Mouse (Mus musculus): ENCODE results near the gene Krtap31-1. TPM values are rescaled to one million over a fixed set of nuclear protein-coding genes. Genes with fewer than 3 reads are reported as not detected.
"Not testable (repeated sequence)": the region's sequence is repeated elsewhere in the genome, so short reads cannot be mapped to it uniquely, and the experiment has no call there.

Krtap31-1 gene
- total RNA-seq (2014; rRNA removed) (not detected in 2 replicates), polyA plus RNA-seq (2015; fragmentation: Nextera tagmentation; extraction: Ambion mirVana) (not detected in 2 replicates)

GRCm38 (mm10) chr11:99907620-99908019, at the start of gene Krtap31-1:
Gene Krtap31-1, plus strand, starts transcription at chr11:99907920.
- H3K9me3 ChIP-seq (ENCODE audit: low read length) = no peaks in the 10 kb centered on the region
- H3K27ac ChIP-seq (ENCODE audit: low read depth, low read length) = no peak within 1 kb of the TSS
- 85% methylated on average over 2 of the region's 2 CpGs for WGBS

GRCm38 (mm10) chr11:99858761-99859160, 49.0 kb upstream of the Krtap31-1 start:
- H3K4me1 ChIP-seq (ENCODE audit: insufficient read depth, low read length) = no peaks in the 10 kb centered on the region
- no peak overlapping the region for H3K9ac ChIP-seq (replicated peaks; ENCODE audit: low read length, poor library complexity, severe bottlenecking)
- H3K9me3 ChIP-seq (ENCODE audit: low read length) = no peaks in the 10 kb centered on the region
- H3K4me3 ChIP-seq (ENCODE audit: low read depth, low read length) = no peak overlapping the region
- no peak overlapping the region for H3K27ac ChIP-seq (ENCODE audit: low read depth, low read length)
- no peak overlapping the region for H3K4me2 ChIP-seq (ENCODE audit: low read depth, low read length, poor library complexity, severe bottlenecking)
- no peaks in the 10 kb centered on the region for H3K27me3 ChIP-seq (ENCODE audit: insufficient read depth, low read length)
- H3K36me3 ChIP-seq (ENCODE audit: insufficient read depth, low read length) = no peaks in the 10 kb centered on the region
- WGBS = 73% methylated on average over 2 of the region's 2 CpGs
- no peak for TF ChIP-seq CTCF (IDR thresholded peaks at IDR 0.05)
- DNase-seq (ENCODE audit: low spot score) (no peak), ATAC-seq (ENCODE audit: low FRiP score) (no peak)

More at GRCm38 (mm10) chr11:99907620-99908019, at the start of gene Krtap31-1:
- no peak for TF ChIP-seq CTCF (IDR thresholded peaks at IDR 0.05)
- Histone ChIP-seq H3K9ac (replicated peaks; ENCODE audit: low read length, poor library complexity, severe bottlenecking) (no peak within 1 kb of the TSS), H3K4me2 (ENCODE audit: low read depth, low read length, poor library complexity, severe bottlenecking) (no peak within 1 kb of the TSS), H3K4me1 (ENCODE audit: insufficient read depth, low read length) (no peaks in the 10 kb centered on the region), H3K36me3 (ENCODE audit: insufficient read depth, low read length) (no peaks in the 10 kb centered on the region), H3K27me3 (ENCODE audit: insufficient read depth, low read length) (no peaks in the 10 kb centered on the region), H3K4me3 (ENCODE audit: low read depth, low read length) (no peak within 1 kb of the TSS)
- DNase-seq (ENCODE audit: low spot score) (no peak), ATAC-seq (ENCODE audit: low FRiP score) (no peak)

- H3K36me3 ChIP-seq (ENCODE audit: insufficient read depth, low read length); ATAC-seq (ENCODE audit: low FRiP score); H3K27ac ChIP-seq (ENCODE audit: low read depth, low read length); H3K9me3 ChIP-seq (ENCODE audit: low read length); H3K4me3 ChIP-seq (ENCODE audit: low read depth, low read length); H3K9ac ChIP-seq (replicated peaks; ENCODE audit: low read length, poor library complexity, severe bottlenecking); H3K27me3 ChIP-seq (ENCODE audit: insufficient read depth, low read length); H3K4me2 ChIP-seq (ENCODE audit: low read depth, low read length, poor library complexity, severe bottlenecking); DNase-seq (ENCODE audit: low spot score); H3K4me1 ChIP-seq (ENCODE audit: insufficient read depth, low read length): not testable (repeated sequence)
- WGBS = 63% methylated on average over 1 of the region's 1 CpGs
Measured at GRCm38 (mm10) chr11:99864176-99864575, 43.5 kb upstream of the Krtap31-1 start, which contains the start of gene Gm11559. Gene Gm11559, plus strand, starts transcription at chr11:99864476.

- not testable (repeated sequence) for H3K4me3 ChIP-seq (ENCODE audit: low read depth, low read length); H3K4me1 ChIP-seq (ENCODE audit: insufficient read depth, low read length); H3K27ac ChIP-seq (ENCODE audit: low read depth, low read length); DNase-seq (ENCODE audit: low spot score); ATAC-seq (ENCODE audit: low FRiP score); H3K27me3 ChIP-seq (ENCODE audit: insufficient read depth, low read length); H3K9ac ChIP-seq (replicated peaks; ENCODE audit: low read length, poor library complexity, severe bottlenecking); H3K9me3 ChIP-seq (ENCODE audit: low read length); H3K4me2 ChIP-seq (ENCODE audit: low read depth, low read length, poor library complexity, severe bottlenecking); H3K36me3 ChIP-seq (ENCODE audit: insufficient read depth, low read length)
- 71% methylated on average over 1 of the region's 1 CpGs for WGBS
Measured at GRCm38 (mm10) chr11:99873089-99873488, 34.6 kb upstream of the Krtap31-1 start, which contains the start of gene Krtap9-1. Gene Krtap9-1, plus strand, starts transcription at chr11:99873389.

- H3K4me3 ChIP-seq (ENCODE audit: low read depth, low read length); H3K9ac ChIP-seq (replicated peaks; ENCODE audit: low read length, poor library complexity, severe bottlenecking); H3K9me3 ChIP-seq (ENCODE audit: low read length); ATAC-seq (ENCODE audit: low FRiP score); DNase-seq (ENCODE audit: low spot score); H3K4me2 ChIP-seq (ENCODE audit: low read depth, low read length, poor library complexity, severe bottlenecking); H3K36me3 ChIP-seq (ENCODE audit: insufficient read depth, low read length); H3K27me3 ChIP-seq (ENCODE audit: insufficient read depth, low read length); H3K27ac ChIP-seq (ENCODE audit: low read depth, low read length); H3K4me1 ChIP-seq (ENCODE audit: insufficient read depth, low read length): not testable (repeated sequence)
- 49% methylated on average over 1 of the region's 1 CpGs for WGBS
Measured at GRCm38 (mm10) chr11:99878887-99879286, 28.8 kb upstream of the Krtap31-1 start, which contains the start of gene Gm11567. Gene Gm11567, plus strand, starts transcription at chr11:99879187.

- Histone ChIP-seq H3K9ac (replicated peaks; ENCODE audit: low read length, poor library complexity, severe bottlenecking) (no peak within 1 kb of the TSS), H3K27ac (ENCODE audit: low read depth, low read length) (no peak within 1 kb of the TSS), H3K4me3 (ENCODE audit: low read depth, low read length) (no peak within 1 kb of the TSS), H3K4me2 (ENCODE audit: low read depth, low read length, poor library complexity, severe bottlenecking) (no peak within 1 kb of the TSS), H3K9me3 (ENCODE audit: low read length) (no peaks in the 10 kb centered on the region), H3K27me3 (ENCODE audit: insufficient read depth, low read length) (no peaks in the 10 kb centered on the region), H3K36me3 (ENCODE audit: insufficient read depth, low read length) (no peaks in the 10 kb centered on the region), H3K4me1 (ENCODE audit: insufficient read depth, low read length) (no peaks in the 10 kb centered on the region)
- TF ChIP-seq CTCF (IDR thresholded peaks at IDR 0.05) = no peak
- no peak for ATAC-seq (ENCODE audit: low FRiP score)
- no peak for DNase-seq (ENCODE audit: low spot score)
- 94% methylated on average over 3 of the region's 3 CpGs for WGBS
Measured at GRCm38 (mm10) chr11:99914451-99914850, 6.7 kb downstream of the Krtap31-1 start, which contains the start of gene Gm11565. Gene Gm11565, plus strand, starts transcription at chr11:99914751.
